Mouse (Mus musculus): Measurements from ENCODE around the gene Prr5. TPM values are rescaled to one million over a fixed set of nuclear protein-coding genes. Genes with fewer than 3 reads are reported as not detected.

Gene Prr5
- polyA plus RNA-seq, 2 experiments, result 3.0 to 5.2 TPM

DNA sequence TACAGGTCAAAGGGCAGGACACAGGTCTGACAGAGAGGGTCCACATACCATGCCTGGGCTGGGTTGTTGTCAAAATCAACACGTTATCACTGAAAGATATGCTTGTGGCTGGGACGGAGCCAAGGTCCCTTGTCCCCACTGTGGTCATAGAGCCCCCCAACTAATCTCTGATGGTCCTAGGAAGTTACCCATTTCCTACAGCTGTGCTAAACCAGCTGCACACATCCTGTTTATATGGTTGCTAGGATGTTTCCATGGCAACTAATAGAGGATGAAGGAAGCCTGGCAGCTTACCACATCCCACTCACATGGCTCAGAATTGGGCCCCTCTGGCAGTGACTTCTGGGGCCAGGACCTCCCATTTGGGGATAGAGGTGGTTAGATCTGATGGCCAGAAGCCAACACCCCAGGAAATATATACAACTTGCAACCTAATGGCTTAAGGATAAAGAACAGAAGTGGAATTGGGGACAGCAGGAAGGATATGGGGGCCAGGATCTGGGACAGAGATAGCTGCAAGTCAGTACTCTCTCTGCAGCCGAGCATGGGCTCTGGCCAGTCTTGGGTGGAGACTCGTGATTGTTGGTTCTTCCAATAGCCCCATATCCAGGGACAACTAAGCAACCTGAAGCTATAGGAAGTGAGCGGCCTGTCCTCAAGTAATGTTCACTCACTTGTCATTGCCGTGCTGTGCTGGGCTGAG, 43.6 kb upstream of the Prr5 start:
- Histone ChIP-seq H3K36me3 (replicated peaks; ENCODE audit: control insufficient read depth, insufficient read depth, low read depth) (no peaks in the 10 kb centered on the region), H3K27ac (no peak overlapping the region), H3K27me3 (ENCODE audit: control insufficient read depth, insufficient read depth, low read length) (no peaks in the 10 kb centered on the region), H3K4me3 (ENCODE audit: insufficient read depth in 1 of 2, low read depth in 2 of 2, low read length in 2 of 2) (no peak overlapping the region), H3K4me2 (ENCODE audit: low read depth) (no peak overlapping the region), H3K9ac (replicated peaks) (no peak overlapping the region), H3K4me1 (replicated peaks; ENCODE audit: control insufficient read depth in 2 of 2, insufficient read depth in 2 of 2, low read length in 1 of 2) (0 out of 4 replicates have a peak, but pooled peaks cover 0 to 2% of the 10 kb centered on the region in 2 experiments), H3K9me3 (ENCODE audit: control insufficient read depth, low read length) (no peaks in the 10 kb centered on the region)
- peak; percentile 21; the same call in 1 of the 2 replicates for ATAC-seq (ENCODE audit: insufficient read depth)
- WGBS (ENCODE audit: insufficient replicate concordance), result 30% methylated on average over 6 of the region's 6 CpGs
- DNase-seq (ENCODE audit: low read depth in 3 of 3, low spot score in 3 of 3), result peak in 1 of 3 experiments; percentile 24
- TF ChIP-seq EP300 (IDR thresholded peaks at IDR 0.05; ENCODE audit: low read depth), result no peak
- TF ChIP-seq CTCF (IDR thresholded peaks at IDR 0.05; ENCODE audit: low read depth), result no peak

- H3K27ac ChIP-seq, result no peak overlapping the region
- H3K4me1 ChIP-seq (replicated peaks; ENCODE audit: control insufficient read depth in 2 of 2, insufficient read depth in 2 of 2, low read length in 1 of 2), result 0 out of 4 replicates have a peak, but pooled peaks cover 0 to 2% of the 10 kb centered on the region in 2 experiments
- ATAC-seq (ENCODE audit: insufficient read depth) (no peak), DNase-seq (ENCODE audit: low read depth in 3 of 3, low spot score in 3 of 3) (no peak)
- H3K9ac ChIP-seq (replicated peaks), result no peak overlapping the region
- 53% methylated on average over 5 of the region's 5 CpGs for WGBS (ENCODE audit: insufficient replicate concordance)
- H3K36me3 ChIP-seq (replicated peaks; ENCODE audit: control insufficient read depth, insufficient read depth, low read depth), result no peaks in the 10 kb centered on the region
- H3K4me3 ChIP-seq (ENCODE audit: insufficient read depth in 1 of 2, low read depth in 2 of 2, low read length in 2 of 2), result no peak overlapping the region
- no peaks in the 10 kb centered on the region for H3K27me3 ChIP-seq (ENCODE audit: control insufficient read depth, insufficient read depth, low read length)
- no peak for TF ChIP-seq EP300 (IDR thresholded peaks at IDR 0.05; ENCODE audit: low read depth)
- no peak for TF ChIP-seq CTCF (IDR thresholded peaks at IDR 0.05; ENCODE audit: low read depth)
- no peak overlapping the region for H3K4me2 ChIP-seq (ENCODE audit: low read depth)
- no peaks in the 10 kb centered on the region for H3K9me3 ChIP-seq (ENCODE audit: control insufficient read depth, low read length)
Measured at GRCm38 (mm10) chr15:84627308-84627707, 42.1 kb upstream of the Prr5 start.

DNA sequence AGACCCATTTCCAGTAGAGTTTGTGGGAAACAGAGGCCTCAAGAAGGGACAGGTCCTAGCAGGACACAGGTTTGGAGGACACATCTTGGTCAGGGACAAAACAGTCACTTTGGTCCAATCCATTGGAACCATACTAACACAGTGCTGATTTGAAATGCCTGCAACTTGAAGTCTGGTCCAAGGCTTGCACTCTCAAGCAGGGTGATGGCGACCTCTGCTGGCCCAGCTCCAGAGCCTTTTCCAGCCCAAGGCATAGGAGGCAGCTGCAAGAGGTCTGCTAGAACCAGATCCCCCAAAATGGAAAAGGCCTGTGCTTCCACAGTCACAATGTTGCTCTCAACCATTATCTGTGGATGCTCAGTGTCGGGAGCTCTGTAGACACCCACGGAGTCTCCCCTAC, 39.7 kb upstream of the Prr5 start:
- H3K4me1 ChIP-seq (replicated peaks; ENCODE audit: control insufficient read depth in 2 of 2, insufficient read depth in 2 of 2, low read length in 1 of 2), result 0 out of 4 replicates have a peak, but pooled peaks cover 0 to 2% of the 10 kb centered on the region in 2 experiments
- H3K4me2 ChIP-seq (ENCODE audit: low read depth), result no peak overlapping the region
- H3K9ac ChIP-seq (replicated peaks), result no peak overlapping the region
- ATAC-seq (ENCODE audit: insufficient read depth) (no peak), DNase-seq (ENCODE audit: low read depth in 3 of 3, low spot score in 3 of 3) (no peak)
- no peak for TF ChIP-seq EP300 (IDR thresholded peaks at IDR 0.05; ENCODE audit: low read depth)
- TF ChIP-seq CTCF (IDR thresholded peaks at IDR 0.05; ENCODE audit: low read depth), result peak; percentile 70
- H3K27ac ChIP-seq, result no peak overlapping the region
- 15% methylated on average over 3 of the region's 3 CpGs for WGBS (ENCODE audit: insufficient replicate concordance)
- H3K27me3 ChIP-seq (ENCODE audit: control insufficient read depth, insufficient read depth, low read length), result no peaks in the 10 kb centered on the region
- H3K9me3 ChIP-seq (ENCODE audit: control insufficient read depth, low read length), result no peaks in the 10 kb centered on the region
- no peak overlapping the region for H3K4me3 ChIP-seq (ENCODE audit: insufficient read depth in 1 of 2, low read depth in 2 of 2, low read length in 2 of 2)
- no peaks in the 10 kb centered on the region for H3K36me3 ChIP-seq (replicated peaks; ENCODE audit: control insufficient read depth, insufficient read depth, low read depth)

- Histone ChIP-seq H3K27me3 (ENCODE audit: control insufficient read depth, insufficient read depth, low read length) (no peaks in the 10 kb centered on the region), H3K9ac (replicated peaks) (no peak overlapping the region), H3K4me2 (ENCODE audit: low read depth) (no peak overlapping the region), H3K36me3 (replicated peaks; ENCODE audit: control insufficient read depth, insufficient read depth, low read depth) (no peaks in the 10 kb centered on the region), H3K4me3 (ENCODE audit: insufficient read depth in 1 of 2, low read depth in 2 of 2, low read length in 2 of 2) (no peak overlapping the region), H3K9me3 (ENCODE audit: control insufficient read depth, low read length) (no peaks in the 10 kb centered on the region), H3K27ac (no peak overlapping the region), H3K4me1 (replicated peaks; ENCODE audit: control insufficient read depth in 2 of 2, insufficient read depth in 2 of 2, low read length in 1 of 2) (no peaks in the 10 kb centered on the region)
- ATAC-seq (ENCODE audit: insufficient read depth), result no peak
- DNase-seq (ENCODE audit: low read depth in 3 of 3, low spot score in 3 of 3), result peak in 1 of 3 experiments; percentile 31
- TF ChIP-seq CTCF (IDR thresholded peaks at IDR 0.05; ENCODE audit: low read depth) (peak; percentile 98), EP300 (IDR thresholded peaks at IDR 0.05; ENCODE audit: low read depth) (no peak)
- WGBS (ENCODE audit: insufficient replicate concordance), result 3% methylated on average over 7 of the region's 7 CpGs
Measured at GRCm38 (mm10) chr15:84631560-84631959, 37.9 kb upstream of the Prr5 start.

- ATAC-seq (ENCODE audit: insufficient read depth) (no peak), DNase-seq (ENCODE audit: low read depth in 3 of 3, low spot score in 3 of 3) (no peak)
- H3K27ac ChIP-seq, result no peak overlapping the region
- 42% methylated on average over 3 of the region's 3 CpGs for WGBS (ENCODE audit: insufficient replicate concordance)
- H3K9me3 ChIP-seq (ENCODE audit: control insufficient read depth, low read length), result no peaks in the 10 kb centered on the region
- no peak overlapping the region for H3K9ac ChIP-seq (replicated peaks)
- no peaks in the 10 kb centered on the region for H3K36me3 ChIP-seq (replicated peaks; ENCODE audit: control insufficient read depth, insufficient read depth, low read depth)
- peaks cover 0 to 8% of the 10 kb centered on the region in 2 experiments; a peak in 2 of 4 replicates for H3K4me1 ChIP-seq (replicated peaks; ENCODE audit: control insufficient read depth in 2 of 2, insufficient read depth in 2 of 2, low read length in 1 of 2)
- H3K4me2 ChIP-seq (ENCODE audit: low read depth), result no peak overlapping the region
- TF ChIP-seq CTCF (IDR thresholded peaks at IDR 0.05; ENCODE audit: low read depth) (no peak), EP300 (IDR thresholded peaks at IDR 0.05; ENCODE audit: low read depth) (no peak)
- H3K27me3 ChIP-seq (ENCODE audit: control insufficient read depth, insufficient read depth, low read length), result no peaks in the 10 kb centered on the region
- H3K4me3 ChIP-seq (ENCODE audit: insufficient read depth in 1 of 2, low read depth in 2 of 2, low read length in 2 of 2), result no peak overlapping the region
Measured at GRCm38 (mm10) chr15:84634361-84634760, 35.1 kb upstream of the Prr5 start.
